Mouse (Mus musculus): ENCODE measurements at regions not wholly inside any gene's neighbourhood (a gene's known extent, or its start where the extent isn't known, plus 50 kb on each side); places are given as distances from the start of the nearest gene placed in this dataset.

DNA sequence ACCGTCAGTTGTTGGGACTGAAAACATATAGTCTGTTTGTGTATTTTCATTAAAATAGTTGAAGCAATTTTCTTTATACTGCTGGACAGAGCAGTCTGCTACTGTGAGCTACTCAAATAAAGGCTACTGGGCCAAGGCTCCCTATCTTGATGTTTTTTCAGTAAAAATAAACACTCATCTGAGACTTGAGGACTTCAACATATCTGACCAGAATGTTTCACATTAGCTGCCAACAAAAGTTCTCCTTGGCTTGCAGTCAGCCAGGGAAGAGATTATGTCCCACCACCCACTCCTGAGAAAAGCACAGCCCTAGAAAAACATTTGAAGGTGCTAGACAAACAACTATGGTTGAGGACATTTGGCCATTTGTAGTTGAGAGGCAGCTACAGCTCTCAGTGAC, 950.9 kb downstream of the 5730522E02Rik start:
- Histone ChIP-seq H3K4me1 (ENCODE audit: insufficient read depth) (no peaks in the 10 kb centered on the region), H3K27ac (ENCODE audit: low read depth, low read length) (no peak overlapping the region), H3K27me3 (ENCODE audit: insufficient read depth, low read length) (no peaks in the 10 kb centered on the region), H3K4me2 (ENCODE audit: low read depth) (no peak overlapping the region), H3K4me3 (ENCODE audit: low read depth, low read length) (no peak overlapping the region), H3K36me3 (ENCODE audit: insufficient read depth) (no peaks in the 10 kb centered on the region), H3K9ac (no peak overlapping the region), H3K9me3 (ENCODE audit: low read length) (no peaks in the 10 kb centered on the region)
- TF ChIP-seq CTCF (IDR thresholded peaks at IDR 0.05; ENCODE audit: low read depth), result no peak
- no peak for DNase-seq
- 84% methylated on average over 1 of the region's 1 CpGs for WGBS
- no peak for ATAC-seq

DNA sequence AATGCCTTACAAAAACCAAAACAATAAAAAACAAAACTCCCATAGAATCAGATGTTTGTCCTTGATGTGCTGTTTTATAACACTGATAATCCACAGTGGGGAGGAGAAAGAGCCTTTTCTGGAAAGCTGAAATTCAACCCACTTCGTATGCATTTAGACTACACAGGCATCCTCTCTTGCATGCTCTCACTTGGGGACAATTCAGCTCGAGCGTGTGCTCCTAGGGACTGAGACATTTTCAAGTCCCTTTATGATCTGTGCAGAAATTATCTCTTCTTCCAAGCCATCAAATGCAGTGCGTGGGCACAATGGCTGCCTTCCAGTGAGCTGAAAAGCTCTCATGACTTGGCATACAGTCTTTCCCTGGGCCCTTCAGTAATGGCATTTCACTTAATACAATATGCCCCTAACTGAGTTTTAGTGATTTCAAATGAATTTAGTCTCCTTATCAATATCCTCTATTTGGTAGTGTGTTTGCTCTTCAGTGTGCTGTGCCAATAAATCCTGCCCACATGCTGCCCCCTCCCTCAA, 977.1 kb downstream of the 5730522E02Rik start:
- Histone ChIP-seq H3K9ac (no peak overlapping the region), H3K4me2 (ENCODE audit: low read depth) (no peak overlapping the region), H3K4me1 (ENCODE audit: insufficient read depth) (no peaks in the 10 kb centered on the region), H3K27me3 (ENCODE audit: insufficient read depth, low read length) (no peaks in the 10 kb centered on the region), H3K36me3 (ENCODE audit: insufficient read depth) (no peaks in the 10 kb centered on the region), H3K4me3 (ENCODE audit: low read depth, low read length) (no peak overlapping the region), H3K27ac (ENCODE audit: low read depth, low read length) (no peak overlapping the region), H3K9me3 (ENCODE audit: low read length) (no peaks in the 10 kb centered on the region)
- no peak for TF ChIP-seq CTCF (IDR thresholded peaks at IDR 0.05; ENCODE audit: low read depth)
- DNase-seq, result peak; percentile 9
- WGBS, result 30% methylated on average over 4 of the region's 4 CpGs
- ATAC-seq, result no peak
